Mouse (Mus musculus) mouse embryonic stem cell (cell line): ENCODE measurements around the gene Itgae.

Experiments used
- in situ Hi-C, 2 experiments: fragments of 300-500 bp; cut with MboI; formaldehyde crosslinking; loops; 1 replicate in 1 of 2; 3 replicates in 1 of 2; pipeline ENCODE4 v1.14.3; 2019 to 2020; ENCODE audit warnings: low sequenced_read_pairs in 2 of 2, low pct_unique_long_range_greater_than_20kb in 1 of 2, mixed read lengths in 1 of 2; ENCODE audit not compliant: unreplicated experiment in 1 of 2

The Itgae gene

DNA sequence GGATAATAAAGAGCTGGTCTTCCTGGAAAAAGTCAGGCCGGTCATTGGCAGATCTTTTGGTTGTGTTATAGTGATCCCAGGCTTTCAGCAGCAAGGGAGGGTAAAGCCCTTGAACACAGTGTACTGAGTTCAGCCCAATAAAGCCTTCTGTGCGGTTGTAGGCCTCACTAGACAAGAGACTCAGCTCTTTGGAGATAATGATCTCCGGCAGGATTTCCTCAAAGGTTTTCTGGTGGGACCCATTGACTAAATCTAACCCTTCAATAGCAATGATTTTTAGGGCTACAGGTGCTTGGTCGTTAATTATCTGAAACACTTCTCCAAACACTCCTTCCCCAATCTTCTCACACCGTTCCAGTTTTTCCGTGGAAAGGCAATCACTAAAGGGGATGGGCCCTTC is 46.2 kb downstream of the Itgae start:
- in situ Hi-C loops = no loop called here

DNA sequence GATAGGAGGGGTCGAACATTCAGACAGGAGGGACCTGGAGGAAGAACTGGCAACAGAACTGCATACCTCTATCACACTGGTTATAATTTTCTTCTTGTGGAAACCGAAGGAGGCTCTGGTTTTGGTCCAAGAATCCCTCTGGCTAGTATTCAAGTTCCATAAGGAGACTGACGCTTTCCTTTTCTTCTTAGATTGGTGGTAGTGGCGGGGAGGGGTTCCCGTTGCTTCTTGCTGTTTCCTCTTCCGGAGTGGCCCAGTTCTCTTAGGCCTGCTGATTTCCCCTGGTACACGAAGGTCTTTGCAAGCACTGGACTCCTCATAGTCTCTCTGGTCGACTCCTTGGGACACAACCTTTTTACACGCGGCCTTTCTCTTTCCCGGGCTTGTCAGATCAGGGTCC is 46.7 kb downstream of the Itgae start:
- in situ Hi-C loops = no loop called here

DNA sequence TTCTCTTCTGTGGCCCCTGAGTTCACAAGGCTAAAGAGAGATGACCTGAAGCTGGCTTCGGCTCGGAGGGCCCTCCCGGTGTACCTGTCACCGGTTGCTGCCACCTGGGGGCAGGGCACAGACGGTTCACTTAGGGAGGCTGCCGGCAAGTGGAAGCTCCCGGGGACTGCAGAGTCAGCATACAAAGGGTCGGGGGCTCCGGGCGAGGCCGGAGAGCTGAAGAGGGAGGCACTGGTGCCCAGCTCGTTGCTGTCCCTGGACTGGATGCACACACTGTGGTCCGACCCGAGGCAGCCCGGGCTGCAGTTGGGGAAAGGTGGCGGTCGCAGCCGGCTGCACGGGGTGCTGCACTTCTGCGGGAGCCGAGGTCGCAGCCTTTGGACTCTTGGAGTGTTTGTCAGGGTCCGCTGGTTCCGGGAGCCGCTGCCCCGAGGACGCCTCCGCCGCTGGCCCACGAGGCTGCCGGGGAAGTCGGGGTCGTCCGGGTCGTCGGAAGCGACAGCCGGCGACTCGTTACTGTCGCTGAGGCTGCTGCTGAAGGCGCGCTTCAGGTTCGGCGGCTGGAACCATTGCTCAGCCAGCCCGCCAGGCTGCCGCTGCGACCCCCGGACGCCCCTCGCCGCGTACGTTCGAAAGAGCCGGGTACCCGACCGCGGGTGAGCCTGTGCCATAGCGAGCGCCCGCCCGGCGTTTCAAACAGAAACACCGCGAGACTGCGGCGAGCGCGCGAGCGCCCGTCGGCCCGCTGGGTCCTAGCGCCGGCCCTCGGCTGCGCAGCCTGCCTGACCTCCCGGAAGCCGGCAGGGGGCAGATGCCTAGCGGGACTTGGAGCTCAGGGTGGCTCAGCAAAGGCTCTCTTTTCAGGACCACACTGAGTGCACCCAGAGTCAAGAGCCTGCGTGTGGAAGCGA is 47.5 kb downstream of the Itgae start, which contains the start of gene Haspin:
Gene Haspin, minus strand, starts transcription at position 704 of the 911 bp plus-strand sequence.
- in situ Hi-C loops = no loop called here

DNA sequence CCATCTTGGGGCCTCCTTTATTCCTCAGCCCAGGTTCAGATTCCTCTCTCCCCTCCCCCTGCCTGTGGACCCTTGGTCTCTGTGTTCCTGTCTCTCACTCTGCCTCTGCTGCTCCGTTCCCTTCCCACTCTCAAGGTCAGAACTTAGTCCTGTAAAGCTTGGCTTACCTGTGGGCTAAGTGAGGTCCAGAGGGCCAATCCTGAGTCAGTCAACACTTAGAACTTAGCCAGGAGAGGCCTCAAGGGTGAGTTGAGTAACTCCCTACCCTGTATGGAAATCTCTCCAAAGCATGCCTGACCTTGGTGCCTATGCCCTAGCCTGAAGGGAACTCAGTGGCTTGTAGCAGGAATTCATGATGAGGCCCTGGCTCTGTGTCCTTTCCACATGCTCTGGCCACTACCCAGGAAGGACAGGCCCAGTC is 53.9 kb downstream of the Itgae start:
- in situ Hi-C loops = no loop called here

DNA sequence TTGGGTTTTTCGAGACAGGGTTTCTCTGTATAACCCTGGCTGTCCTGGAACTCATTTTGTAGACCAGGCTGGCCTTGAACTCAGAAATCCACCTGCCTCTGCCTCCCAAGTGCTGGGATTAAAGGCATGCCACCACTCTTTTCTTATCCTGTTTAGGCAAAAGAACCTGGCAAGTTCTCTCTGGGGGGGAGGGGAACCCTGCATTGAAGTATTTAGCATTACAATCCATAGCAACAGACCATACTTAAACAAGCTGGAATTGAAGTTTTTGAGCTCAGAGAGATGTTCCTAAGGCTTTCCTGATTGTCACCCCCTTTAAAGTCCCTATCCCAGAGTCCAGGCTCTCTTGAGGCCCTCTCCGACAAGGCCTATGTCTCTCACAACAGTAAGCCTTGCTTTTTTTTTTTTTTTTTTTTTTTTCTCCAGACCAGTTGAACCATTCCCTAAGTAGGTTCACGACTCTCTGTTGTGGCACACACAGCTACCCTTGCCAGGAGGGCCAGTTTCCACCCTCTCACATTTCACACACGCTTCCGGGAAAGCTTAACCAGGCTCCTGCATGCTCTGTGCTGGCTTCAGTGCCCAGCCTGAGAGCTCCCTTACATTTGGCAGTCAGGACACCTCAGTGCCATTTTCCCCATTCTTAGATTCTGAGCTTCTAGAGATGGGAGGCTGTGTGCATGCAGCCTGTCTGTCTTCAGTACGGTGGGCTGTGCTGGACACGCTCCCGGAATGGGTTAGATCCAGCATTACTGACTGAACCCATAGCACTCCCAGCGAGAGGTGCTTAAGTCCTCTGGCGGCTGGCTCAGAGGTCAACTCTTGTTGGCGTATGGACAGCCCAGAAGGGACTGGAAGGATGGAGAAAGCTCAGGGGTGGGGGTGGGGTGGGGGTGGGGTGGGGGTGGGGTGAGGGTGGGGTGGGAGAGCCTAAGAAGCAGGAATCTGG is 55.9 kb downstream of the Itgae start:
- in situ Hi-C loops = no loop called here

DNA sequence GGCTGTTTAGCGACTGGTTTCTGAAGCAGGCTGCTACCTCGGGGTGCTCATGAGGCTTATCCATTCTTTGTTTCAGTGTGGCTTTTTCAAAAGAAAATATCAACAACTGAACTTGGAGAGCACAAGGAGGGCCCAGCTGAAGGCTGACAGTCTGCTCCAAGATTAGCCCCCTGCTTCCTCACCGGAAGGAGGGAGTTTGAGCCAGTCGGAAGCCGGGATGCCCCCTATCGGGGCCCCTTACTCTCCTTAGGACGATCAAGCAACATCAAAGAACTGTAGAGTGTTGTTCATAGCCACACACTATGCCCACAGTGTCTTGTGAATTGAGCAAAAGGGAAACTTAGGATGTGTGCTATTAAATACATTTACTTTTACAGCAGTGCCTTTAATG is 56.6 kb downstream of the Itgae start:
- in situ Hi-C loops = no loop called here

DNA sequence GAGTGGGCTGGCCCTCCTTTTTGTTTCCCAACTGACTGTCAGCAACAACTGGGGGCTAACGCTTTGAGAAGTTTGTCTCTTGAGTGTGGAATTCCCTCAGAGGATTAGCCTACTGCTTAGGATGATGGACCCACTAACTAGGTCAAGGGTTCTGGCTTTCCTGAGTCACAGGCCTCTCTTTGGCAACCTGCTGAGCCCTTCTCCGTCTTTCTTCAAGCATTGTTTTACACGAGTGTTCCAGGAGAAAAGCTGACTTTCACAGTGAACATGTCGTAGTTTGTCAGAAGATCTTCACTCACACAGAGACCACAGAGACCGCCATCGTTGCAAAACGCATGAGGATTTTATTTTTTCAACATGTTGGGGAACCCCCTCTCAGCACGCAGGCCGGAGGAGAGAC is 57.8 kb downstream of the Itgae start:
- in situ Hi-C loops = no loop called here

DNA sequence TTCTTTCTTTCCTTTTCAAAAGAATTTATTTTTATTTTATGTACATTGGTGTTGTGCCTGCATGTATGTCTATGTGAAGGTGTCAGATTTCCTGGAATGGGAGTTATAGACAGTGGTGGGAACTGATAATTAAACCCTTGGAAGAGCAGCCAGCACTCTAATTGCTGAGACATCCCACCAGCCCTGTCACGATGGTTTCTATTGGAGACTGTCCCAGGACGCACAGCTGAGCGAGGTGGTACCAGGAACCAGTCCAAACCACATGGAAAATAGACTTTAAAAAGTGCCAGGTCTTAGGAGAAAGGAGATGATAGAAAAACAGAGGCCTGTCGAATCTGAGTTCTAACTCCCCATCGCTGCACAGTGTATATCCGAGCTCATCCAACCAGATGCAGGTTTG is 64.7 kb downstream of the Itgae start:
- in situ Hi-C loops = no loop called here

DNA sequence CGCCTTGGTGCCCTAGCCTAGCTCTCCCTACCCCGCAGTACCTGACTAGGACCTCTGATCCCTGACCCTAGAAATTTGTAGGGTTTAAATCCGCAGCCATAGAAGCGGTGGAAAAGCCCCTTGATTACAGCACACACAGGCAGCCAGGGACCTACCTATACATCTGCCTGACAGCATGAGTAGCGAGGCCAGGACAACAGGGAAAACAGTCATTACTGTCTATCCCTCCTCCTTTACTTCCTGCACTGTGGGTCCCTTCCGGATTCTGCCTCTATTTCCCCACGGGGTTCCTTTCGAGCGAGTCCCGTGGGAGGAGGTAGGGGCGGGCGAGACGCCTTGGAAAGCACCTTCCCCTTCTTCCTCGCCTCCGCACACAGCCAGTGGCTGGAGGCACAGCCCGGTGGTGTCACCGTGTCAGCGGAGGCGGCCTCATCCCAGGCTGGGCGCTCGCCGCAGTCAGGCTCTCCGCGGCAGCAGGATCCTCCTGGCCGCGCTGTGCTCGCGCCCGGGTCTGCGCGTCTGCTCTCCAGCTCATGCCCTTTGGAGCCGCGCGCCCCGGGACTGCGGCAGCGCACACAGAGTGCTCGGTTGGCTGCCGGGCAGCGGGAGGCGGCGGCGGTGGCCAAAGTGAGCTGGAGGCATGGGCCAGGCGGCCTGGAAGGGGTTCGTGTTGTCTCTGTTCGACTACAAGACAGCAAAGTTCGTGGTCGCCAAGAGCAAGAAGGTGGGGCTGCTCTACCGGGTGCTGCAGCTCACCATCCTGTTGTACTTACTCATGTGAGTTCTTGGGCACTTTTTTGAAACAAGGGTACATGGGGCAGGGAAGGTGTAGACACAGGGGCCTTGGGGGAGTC is 69.8 kb downstream of the Itgae start, which contains the start of gene P2rx5:
Gene P2rx5, plus strand, starts transcription at position 465 of the 854 bp plus-strand sequence.
- in situ Hi-C loops = no loop called here

DNA sequence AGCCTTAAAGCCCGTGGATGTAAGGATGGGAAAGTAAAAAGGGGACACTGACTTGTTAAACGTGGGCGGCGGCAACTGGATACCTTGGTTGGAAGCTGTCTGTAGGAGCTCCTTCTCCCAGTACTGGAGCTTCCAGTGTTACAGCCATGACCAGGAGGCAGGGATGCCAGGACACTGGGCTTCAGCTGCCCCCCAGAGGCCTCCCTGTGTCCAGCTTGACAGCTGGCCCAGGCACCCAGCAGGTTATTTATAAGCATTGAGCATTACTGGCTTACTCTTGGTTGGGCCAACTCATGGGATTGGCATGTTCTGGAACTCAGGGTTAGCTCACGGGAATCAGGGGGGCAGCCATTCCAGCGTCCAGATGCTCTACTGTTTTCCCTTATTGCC is 70.4 kb downstream of the Itgae start:
- in situ Hi-C loops = no loop called here

DNA sequence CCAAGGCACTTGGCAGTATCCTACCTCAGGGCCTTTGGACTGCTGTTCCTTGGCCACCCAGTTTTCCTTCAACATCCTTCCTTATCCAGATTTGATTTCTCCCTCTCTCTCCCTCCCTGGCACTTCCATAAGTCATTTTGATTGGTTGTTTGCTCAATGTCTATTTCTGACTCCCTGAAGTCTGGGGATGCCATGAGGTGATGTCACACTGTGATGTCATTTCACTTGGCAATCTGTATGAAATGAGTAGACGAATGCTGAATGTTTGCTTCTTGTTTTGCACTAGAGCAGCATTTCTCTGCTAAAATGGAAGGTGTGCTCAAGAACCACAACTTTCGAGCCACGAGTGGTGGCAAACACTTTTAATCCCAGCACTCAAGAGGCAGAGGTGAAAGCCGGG is 71.2 kb downstream of the Itgae start:
- in situ Hi-C loops = no loop called here

DNA sequence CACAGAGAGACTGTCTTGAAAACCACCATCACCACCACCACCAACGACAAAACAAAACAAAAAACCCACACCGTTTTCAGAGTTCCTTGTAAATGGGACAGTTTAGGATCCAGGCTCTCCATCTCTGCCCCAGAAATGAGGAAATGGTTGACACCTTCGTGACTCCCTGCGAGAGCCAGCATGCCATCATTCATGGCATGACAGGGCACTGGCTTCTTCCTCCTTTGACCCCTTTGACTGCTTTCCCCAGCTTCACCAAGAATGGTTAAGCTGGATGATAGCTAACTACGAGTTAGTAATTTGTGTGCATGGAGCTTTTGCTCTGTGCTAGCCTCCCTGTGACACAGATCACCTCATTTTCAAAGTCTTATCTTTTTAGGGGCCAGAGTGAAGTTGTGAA is 71.9 kb downstream of the Itgae start:
- in situ Hi-C loops = no loop called here

DNA sequence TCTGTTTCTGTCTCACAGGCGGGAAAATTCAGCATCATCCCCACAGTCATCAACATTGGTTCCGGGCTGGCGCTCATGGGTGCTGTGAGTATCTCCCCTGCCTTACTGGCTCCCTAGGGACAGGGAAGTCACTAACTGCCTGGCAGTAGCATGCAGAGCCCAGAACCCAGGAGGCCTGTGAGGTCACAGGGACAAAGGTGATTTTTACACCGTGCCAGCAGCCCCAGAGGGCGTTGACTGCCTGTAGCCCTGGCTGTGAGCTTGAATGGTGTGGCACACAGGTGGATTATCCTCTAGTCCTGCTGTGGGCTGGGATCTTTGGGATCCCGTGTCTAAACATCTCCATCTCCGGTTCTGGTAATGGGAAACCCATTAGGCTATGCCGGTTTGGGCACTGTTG is 77.7 kb downstream of the Itgae start:
- in situ Hi-C loops = no loop called here

DNA sequence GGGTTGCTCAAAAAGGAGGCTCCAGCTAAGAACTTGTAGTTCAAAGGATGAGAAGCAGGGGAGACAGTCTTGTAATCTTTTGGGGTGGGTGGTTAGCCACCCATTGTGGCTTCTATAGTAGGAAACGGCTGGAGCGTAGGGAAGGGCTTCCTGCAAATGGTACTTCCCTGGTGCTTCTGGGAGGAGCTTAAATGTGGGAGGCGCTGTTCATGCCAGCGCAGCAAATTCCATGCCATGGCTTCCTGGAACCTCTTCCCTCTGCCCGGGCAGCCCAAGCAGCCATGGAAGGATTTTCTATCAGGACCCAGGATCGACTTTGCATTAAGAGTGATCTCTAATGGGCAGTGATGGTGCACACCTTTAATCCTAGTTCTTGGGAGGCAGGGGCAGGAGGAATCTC is 78.2 kb downstream of the Itgae start:
- in situ Hi-C loops = no loop called here

DNA sequence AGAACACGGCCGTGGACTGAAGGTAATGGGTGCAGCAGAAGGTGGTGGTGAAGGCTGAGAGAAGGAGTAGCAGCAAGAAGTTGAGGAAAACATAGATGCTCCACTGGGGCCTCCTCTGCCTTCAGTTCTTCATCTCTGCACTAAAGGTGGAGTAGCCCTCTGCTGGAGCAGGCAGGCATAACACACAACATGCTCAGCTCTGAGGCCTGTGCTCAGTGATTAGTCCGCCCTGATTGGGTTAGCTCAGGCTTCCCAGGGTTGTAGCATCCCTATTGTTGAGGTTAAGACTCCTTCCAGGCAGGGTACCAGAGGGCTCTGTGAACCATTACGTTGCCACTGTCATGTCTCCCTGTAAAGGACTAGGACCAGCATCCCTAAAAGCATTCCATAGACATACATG is 78.8 kb downstream of the Itgae start:
- in situ Hi-C loops = no loop called here

DNA sequence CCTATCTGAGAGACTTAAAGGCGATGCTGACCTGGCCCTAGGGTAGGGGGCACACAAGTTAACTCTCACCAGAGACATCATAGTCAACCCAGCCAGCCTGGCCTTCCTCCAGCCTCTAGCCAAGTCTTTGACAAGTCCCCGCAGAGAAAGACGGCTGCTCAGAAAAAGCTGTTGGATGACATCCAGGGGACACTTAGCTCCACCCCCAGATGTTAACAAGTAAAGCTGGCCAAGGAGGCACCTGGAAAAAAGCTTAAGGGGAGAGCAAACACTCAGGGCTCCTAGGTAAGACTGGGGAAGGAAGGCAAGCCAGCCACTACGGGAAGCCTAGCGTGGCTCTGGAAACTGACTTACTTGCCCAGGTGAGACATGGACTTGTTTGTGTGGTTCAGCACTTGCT is 81.8 kb downstream of the Itgae start:
- in situ Hi-C loops = no loop called here

DNA sequence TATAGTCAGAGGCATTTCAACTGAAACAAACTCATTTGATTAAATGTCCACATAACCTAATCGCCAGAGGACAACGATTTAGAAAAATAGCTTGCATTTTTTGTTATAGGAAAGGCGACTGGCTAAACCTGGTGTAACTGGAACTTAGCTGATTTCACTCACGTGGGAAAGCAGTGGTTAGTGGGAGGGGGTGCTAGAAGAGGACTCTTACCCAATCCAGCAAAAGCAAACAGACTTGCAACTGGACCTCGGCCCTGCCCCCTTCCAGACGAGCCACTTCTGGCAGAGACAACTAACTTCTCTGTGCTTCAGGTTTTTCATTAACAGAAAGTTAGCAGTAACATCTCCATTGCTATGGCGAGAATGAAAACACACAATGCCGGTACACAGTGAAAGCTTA is 85.2 kb downstream of the Itgae start:
- in situ Hi-C loops = no loop called here

DNA sequence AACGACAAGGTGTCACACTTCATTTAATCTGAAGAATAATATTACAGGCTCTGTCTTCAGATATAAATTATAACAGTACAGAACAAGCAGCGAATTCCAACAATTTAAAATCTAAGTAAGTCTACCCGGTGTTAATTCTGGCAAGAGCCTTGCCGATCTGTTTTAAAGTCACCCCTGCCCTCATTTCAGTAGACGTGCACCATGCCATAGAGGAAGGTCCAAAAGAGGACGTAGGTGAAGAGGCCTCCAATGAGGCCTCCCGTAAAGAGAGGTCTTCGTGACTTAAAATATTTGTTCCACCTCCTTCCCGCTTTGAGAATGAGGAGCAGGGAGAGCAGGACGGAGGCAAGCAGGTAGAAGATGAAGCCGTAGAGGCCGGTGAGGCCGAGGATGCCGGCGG is 85.8 kb downstream of the Itgae start:
- in situ Hi-C loops = no loop called here
